Mouse (Mus musculus) T-helper 17 cell (primary cell): ENCODE data around the gene Mfng.

Experiments used
- in situ Hi-C, 2 experiments: fragments of 300-600 bp; cut with MboI, MseI; formaldehyde crosslinking; loops; 1 replicate in 1 of 2; 2 replicates in 1 of 2; pipeline ENCODE4 v1.15.1; 2025; ENCODE audit warnings: high pct_unique_total_duplicates in 2 of 2

Gene Mfng

DNA sequence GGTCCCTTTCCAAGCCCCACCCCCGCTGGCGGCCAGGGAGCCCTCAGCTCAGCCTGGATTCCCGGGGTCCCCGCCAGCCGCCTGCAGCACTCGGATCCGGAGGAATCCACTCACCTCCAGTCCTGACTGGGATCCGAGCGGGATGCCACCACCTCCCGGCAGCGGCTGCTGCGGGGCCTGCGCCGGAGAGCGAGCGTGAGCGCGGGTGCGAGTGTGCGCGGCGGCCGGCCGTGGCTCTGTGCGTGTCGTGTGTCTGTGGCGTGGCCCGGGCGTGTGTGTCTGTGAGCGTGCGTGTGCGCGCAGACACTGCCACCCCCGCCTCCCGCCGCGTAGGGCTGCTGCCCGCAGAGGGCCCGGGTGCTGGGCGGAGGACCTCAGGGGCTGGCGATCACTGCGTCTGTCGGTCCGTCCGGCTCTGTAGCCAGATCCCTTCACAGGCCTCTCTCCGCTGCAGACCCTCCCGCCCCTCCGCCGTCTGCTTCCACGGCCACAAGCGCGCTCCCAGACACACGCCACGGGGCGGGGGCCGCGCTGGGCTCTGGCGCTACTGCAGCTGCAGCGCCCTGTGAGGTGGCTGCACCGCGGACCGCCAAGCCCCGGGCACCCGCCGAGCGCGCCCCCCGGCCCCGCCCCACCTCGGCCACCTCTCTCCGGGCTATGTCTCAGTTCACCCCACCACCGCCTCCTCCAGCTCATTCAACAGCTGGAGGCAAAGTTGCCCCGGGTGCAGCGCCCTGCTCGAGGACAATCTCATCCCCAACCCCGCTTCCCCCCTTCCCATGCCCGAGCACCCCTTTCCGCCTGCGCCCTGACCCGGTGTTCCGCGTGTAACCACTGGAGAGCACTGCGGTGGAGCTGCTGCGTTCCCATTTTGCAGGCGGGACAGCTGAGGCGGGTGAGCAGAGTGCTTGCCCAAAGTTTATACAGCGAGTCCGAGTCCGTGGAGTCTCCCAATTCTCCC is 54.7 kb downstream of the Mfng start, which contains the start of gene Elfn2:
Gene Elfn2 (minus strand): TSS at position 482 of the 961 bp plus-strand sequence.
- in situ Hi-C loops: no loop called here

- in situ Hi-C loops: no loop called here
Measured at GRCm38 (mm10) chr15:78716936-78717335, 56.3 kb downstream of the Mfng start.

DNA sequence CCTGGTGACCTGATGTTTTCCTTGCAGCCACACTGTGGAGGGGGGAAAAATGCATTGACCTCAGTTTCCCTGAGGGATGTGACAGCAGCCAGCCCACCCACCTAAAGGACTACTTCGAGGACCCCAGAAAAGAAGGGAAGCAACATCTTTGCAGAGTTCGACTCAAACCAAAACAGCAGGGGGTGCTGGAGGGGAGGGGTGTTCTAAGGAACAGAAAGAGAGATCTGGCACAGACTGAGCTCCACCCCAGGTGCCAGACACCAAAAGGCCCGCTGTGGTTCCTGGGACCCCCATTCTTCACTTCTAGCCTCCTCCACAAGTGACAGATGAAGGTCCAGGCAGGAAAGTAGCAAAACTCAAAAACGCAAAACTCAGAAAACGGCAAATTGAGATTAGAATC is 57.4 kb downstream of the Mfng start:
- in situ Hi-C loops: no loop called here

GRCm38 (mm10) chr15:78713751-78714150 is 59.5 kb downstream of the Mfng start:
- in situ Hi-C loops: no loop called here

DNA sequence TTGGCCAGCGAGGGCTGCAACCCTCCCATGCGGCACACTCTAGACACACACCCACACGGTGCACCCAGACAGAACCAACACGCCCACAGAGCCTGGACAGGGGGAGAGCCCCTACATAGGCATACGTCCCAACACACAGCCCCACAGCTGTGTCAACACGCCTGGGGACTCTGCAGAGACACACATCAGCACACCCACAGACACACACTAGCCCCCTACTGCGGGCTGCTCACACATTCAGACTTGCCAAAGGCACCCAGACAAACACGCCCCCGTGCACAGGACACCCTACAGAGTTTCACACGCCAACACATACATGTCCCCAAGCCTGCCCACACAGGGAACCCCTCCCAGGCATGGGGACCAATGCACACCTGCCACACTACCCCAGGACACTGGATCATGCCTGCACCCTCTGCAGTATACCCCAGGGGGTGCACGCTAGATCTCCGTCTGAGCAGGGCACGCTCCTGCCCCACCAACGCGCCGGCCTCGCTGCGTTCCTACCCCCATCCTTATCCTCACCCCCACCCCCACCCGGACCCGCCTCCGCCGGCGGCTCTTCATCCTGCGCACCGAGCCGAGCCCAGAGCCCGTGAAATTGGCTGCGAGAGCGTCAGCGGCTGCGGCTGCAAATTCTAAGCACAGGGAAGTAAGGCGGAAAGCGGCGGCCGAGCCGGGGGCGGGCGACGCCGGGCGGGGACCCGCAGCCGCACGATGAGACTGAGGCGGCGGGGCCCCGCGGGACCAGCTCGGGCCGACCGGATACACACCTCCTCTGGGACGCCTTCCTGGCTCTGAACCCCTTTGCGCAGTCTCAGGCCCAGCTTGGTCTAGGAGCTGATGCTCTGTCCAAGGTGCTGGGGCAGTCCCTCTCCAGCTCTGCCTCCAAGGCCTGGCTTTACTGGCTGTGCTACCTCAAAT is 60.7 kb downstream of the Mfng start:
- in situ Hi-C loops: no loop called here

- in situ Hi-C loops: no loop called here
Measured at GRCm38 (mm10) chr15:78711935-78712334, 61.3 kb downstream of the Mfng start.

DNA sequence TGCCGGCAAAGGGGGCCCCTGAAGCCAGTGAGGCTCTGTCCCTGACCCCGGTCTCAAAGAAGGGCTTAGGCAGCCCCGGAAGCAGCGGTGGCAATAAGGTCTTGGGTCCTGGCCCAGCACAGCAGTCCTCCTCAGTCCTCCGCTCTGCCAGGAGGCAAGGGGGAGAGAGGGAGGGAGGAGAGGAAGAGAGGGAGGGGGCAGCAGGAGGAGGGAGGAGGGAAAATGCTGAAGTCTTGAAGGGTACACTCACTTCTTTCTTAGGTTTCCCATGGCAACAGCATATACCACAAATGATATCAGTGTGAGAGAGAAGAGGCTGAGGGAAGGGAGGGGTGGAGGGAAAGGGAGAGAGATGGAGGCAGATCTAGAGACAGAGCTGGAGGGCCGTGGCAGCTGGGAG is 62.6 kb downstream of the Mfng start:
- in situ Hi-C loops: no loop called here

- in situ Hi-C loops: no loop called here
Measured at GRCm38 (mm10) chr15:78709767-78710166, 63.5 kb downstream of the Mfng start.

GRCm38 (mm10) chr15:78706630-78707029 is 66.6 kb downstream of the Mfng start:
- in situ Hi-C loops: no loop called here
